Mouse (Mus musculus): ENCODE results near the gene 4930579F01Rik. TPM values are rescaled to one million over a fixed set of nuclear protein-coding genes. Genes with fewer than 3 reads are reported as not detected.

Gene 4930579F01Rik
- polyA plus RNA-seq, 1 experiment from 2014 or later, result not detected

- Histone ChIP-seq H3K4me1 (ENCODE audit: insufficient read depth, low read depth, low read length) (no peaks in the 10 kb centered on the region), H3K4me3 (ENCODE audit: low read depth, low read length) (no peak overlapping the region), H3K36me3 (ENCODE audit: insufficient read depth, low read length) (no peaks in the 10 kb centered on the region), H3K9me3 (ENCODE audit: low read length) (no peaks in the 10 kb centered on the region), H3K27ac (ENCODE audit: low read length) (no peak overlapping the region), H3K4me2 (replicated peaks; ENCODE audit: low read depth, low read length) (no peak overlapping the region), H3K9ac (replicated peaks; ENCODE audit: low read depth) (no peak overlapping the region), H3K27me3 (replicated peaks; ENCODE audit: insufficient read depth, low read length) (no peaks in the 10 kb centered on the region)
- ATAC-seq (no peak), DNase-seq (ENCODE audit: low spot score) (peak; percentile 17)
- TF ChIP-seq EP300 (IDR thresholded peaks at IDR 0.05), result no peak
- no peak for TF ChIP-seq CTCF (IDR thresholded peaks at IDR 0.05)
- WGBS, result 56% methylated on average over 7 of the region's 7 CpGs
These were observed 1.4 kb downstream of the 4930579F01Rik start for GRCm38 (mm10) chr3:138192260-138192659.

- Histone ChIP-seq H3K9ac (replicated peaks; ENCODE audit: low read depth) (no peak overlapping the region), H3K4me3 (ENCODE audit: low read depth, low read length) (no peak overlapping the region), H3K36me3 (ENCODE audit: insufficient read depth, low read length) (no peaks in the 10 kb centered on the region), H3K4me2 (replicated peaks; ENCODE audit: low read depth, low read length) (no peak overlapping the region), H3K27me3 (replicated peaks; ENCODE audit: insufficient read depth, low read length) (no peaks in the 10 kb centered on the region), H3K27ac (ENCODE audit: low read length) (no peak overlapping the region), H3K4me1 (ENCODE audit: insufficient read depth, low read depth, low read length) (no peaks in the 10 kb centered on the region), H3K9me3 (ENCODE audit: low read length) (no peaks in the 10 kb centered on the region)
- DNase-seq (ENCODE audit: low spot score), result no peak
- 85% methylated on average over 26 of the region's 26 CpGs for WGBS
- TF ChIP-seq EP300 (IDR thresholded peaks at IDR 0.05), result no peak
- no peak for TF ChIP-seq CTCF (IDR thresholded peaks at IDR 0.05)
- ATAC-seq, result no peak
These were observed 7.4 kb downstream of the 4930579F01Rik start for GRCm38 (mm10) chr3:138185995-138186930.

GRCm38 (mm10) chr3:138185290-138185689, 8.3 kb downstream of the 4930579F01Rik start:
- H3K27me3 ChIP-seq (replicated peaks; ENCODE audit: insufficient read depth, low read length), result no peaks in the 10 kb centered on the region
- no peak overlapping the region for H3K4me3 ChIP-seq (ENCODE audit: low read depth, low read length)
- H3K9ac ChIP-seq (replicated peaks; ENCODE audit: low read depth), result no peak overlapping the region
- H3K4me1 ChIP-seq (ENCODE audit: insufficient read depth, low read depth, low read length), result no peaks in the 10 kb centered on the region
- no peak for TF ChIP-seq CTCF (IDR thresholded peaks at IDR 0.05)
- H3K9me3 ChIP-seq (ENCODE audit: low read length), result no peaks in the 10 kb centered on the region
- DNase-seq (ENCODE audit: low spot score), result peak; percentile 16
- ATAC-seq, result no peak
- H3K27ac ChIP-seq (ENCODE audit: low read length), result no peak overlapping the region
- H3K4me2 ChIP-seq (replicated peaks; ENCODE audit: low read depth, low read length), result no peak overlapping the region
- no peaks in the 10 kb centered on the region for H3K36me3 ChIP-seq (ENCODE audit: insufficient read depth, low read length)
- WGBS, result 16% methylated on average over 4 of the region's 4 CpGs

GRCm38 (mm10) chr3:138183371-138183770, 10.3 kb downstream of the 4930579F01Rik start:
- no peaks in the 10 kb centered on the region for H3K9me3 ChIP-seq (ENCODE audit: low read length)
- no peak for DNase-seq (ENCODE audit: low spot score)
- ATAC-seq, result no peak
- no peaks in the 10 kb centered on the region for H3K4me1 ChIP-seq (ENCODE audit: insufficient read depth, low read depth, low read length)
- no peak overlapping the region for H3K27ac ChIP-seq (ENCODE audit: low read length)
- no peak overlapping the region for H3K4me3 ChIP-seq (ENCODE audit: low read depth, low read length)
- no peak overlapping the region for H3K9ac ChIP-seq (replicated peaks; ENCODE audit: low read depth)
- WGBS, result 74% methylated on average over 7 of the region's 7 CpGs
- no peak overlapping the region for H3K4me2 ChIP-seq (replicated peaks; ENCODE audit: low read depth, low read length)
- no peaks in the 10 kb centered on the region for H3K36me3 ChIP-seq (ENCODE audit: insufficient read depth, low read length)
- TF ChIP-seq EP300 (IDR thresholded peaks at IDR 0.05) (no peak), CTCF (IDR thresholded peaks at IDR 0.05) (no peak)
- H3K27me3 ChIP-seq (replicated peaks; ENCODE audit: insufficient read depth, low read length), result no peaks in the 10 kb centered on the region

- ATAC-seq, result no peak
- TF ChIP-seq EP300 (IDR thresholded peaks at IDR 0.05), result no peak
- no peak for TF ChIP-seq CTCF (IDR thresholded peaks at IDR 0.05)
- Histone ChIP-seq H3K9me3 (ENCODE audit: low read length) (no peaks in the 10 kb centered on the region), H3K4me1 (ENCODE audit: insufficient read depth, low read depth, low read length) (no peaks in the 10 kb centered on the region), H3K27me3 (replicated peaks; ENCODE audit: insufficient read depth, low read length) (no peaks in the 10 kb centered on the region), H3K27ac (ENCODE audit: low read length) (no peak overlapping the region), H3K4me3 (ENCODE audit: low read depth, low read length) (no peak overlapping the region), H3K4me2 (replicated peaks; ENCODE audit: low read depth, low read length) (no peak overlapping the region), H3K36me3 (ENCODE audit: insufficient read depth, low read length) (no peaks in the 10 kb centered on the region), H3K9ac (replicated peaks; ENCODE audit: low read depth) (no peak overlapping the region)
- no peak for DNase-seq (ENCODE audit: low spot score)
- 80% methylated on average over 2 of the region's 2 CpGs for WGBS
These were observed 11.6 kb downstream of the 4930579F01Rik start for GRCm38 (mm10) chr3:138182019-138182418.

GRCm38 (mm10) chr3:138175551-138175950, 18.1 kb downstream of the 4930579F01Rik start:
- no peak for TF ChIP-seq CTCF (IDR thresholded peaks at IDR 0.05)
- TF ChIP-seq EP300 (IDR thresholded peaks at IDR 0.05), result no peak
- Histone ChIP-seq H3K27ac (ENCODE audit: low read length) (no peak overlapping the region), H3K4me2 (replicated peaks; ENCODE audit: low read depth, low read length) (no peak overlapping the region), H3K27me3 (replicated peaks; ENCODE audit: insufficient read depth, low read length) (no peaks in the 10 kb centered on the region), H3K9ac (replicated peaks; ENCODE audit: low read depth) (no peak overlapping the region), H3K4me1 (ENCODE audit: insufficient read depth, low read depth, low read length) (no peaks in the 10 kb centered on the region), H3K4me3 (ENCODE audit: low read depth, low read length) (no peak overlapping the region), H3K36me3 (ENCODE audit: insufficient read depth, low read length) (no peaks in the 10 kb centered on the region), H3K9me3 (ENCODE audit: low read length) (no peaks in the 10 kb centered on the region)
- WGBS, result 48% methylated on average over 6 of the region's 6 CpGs
- no peak for ATAC-seq
- DNase-seq (ENCODE audit: low spot score), result no peak

All from lung, postnatal 0 days (tissue).